ENCODE assay signal across 15 mouse cellular contexts in genomic region chr1:149388706-149389105, GRCm38 (mm10).
DNase-seq lines count a peak whose midpoint lies in the region; ATAC-seq lines count a peak whose summit lies in the region.
"Had no signal": no experiment of that assay in that cellular context is flagged by ENCODE, and none has a peak within 500 bp of the region (broad histone marks: within the 10 kb centered on the region; RNA-seq: fewer than 3 reads in every experiment).

No protein-coding gene starts in this region.

- intact Hi-C loops in left cerebral cortex, postnatal 36 days (cut with DNase I): no loop called here

- H3K4me1 ChIP-seq in intestine, embryonic 16.5 days (ENCODE audit: control insufficient read depth, insufficient read depth, low read length): no peaks in the 10 kb centered on the region
- H3K4me1 ChIP-seq: embryonic facial prominence, embryonic 10.5 days; limb, embryonic 12.5 days; neural tube, embryonic 13.5 days had no signal

- H3K27me3 ChIP-seq in intestine, embryonic 16.5 days (replicated peaks; ENCODE audit: control insufficient read depth, insufficient read depth, low read length): no peaks in the 10 kb centered on the region
- H3K27me3 ChIP-seq: limb, embryonic 12.5 days; neural tube, embryonic 13.5 days had no signal

- no peak for ATAC-seq in intestine, embryonic 16.5 days

- DNase-seq in heart, adult 18-20 months: peak; percentile 47 to 78
- no peak for DNase-seq in heart, postnatal 4 days
- DNase-seq in retina, postnatal 1 day: peak; percentile 27
- DNase-seq in retina, embryonic 14.5 days (ENCODE audit: low spot score): no peak
- peak; percentile 21 for DNase-seq in gastrocnemius, postnatal 10 days
- no peak for DNase-seq in left cerebral cortex, postnatal 36 days (ENCODE audit: low spot score in 2 of 2)
- no peak for DNase-seq in MN1 (ENCODE audit: low spot score)
- DNase-seq: adrenal gland, postnatal 10 days; B cell, adult 2 months; kidney, adult 11 months; kidney, postnatal 36 days had no signal

- H3K4me3 ChIP-seq in intestine, embryonic 16.5 days (ENCODE audit: low read length): no peak overlapping the region
- H3K4me3 ChIP-seq: embryonic facial prominence, embryonic 10.5 days; limb, embryonic 12.5 days; neural tube, embryonic 13.5 days had no signal

- WGBS in intestine, embryonic 16.5 days: 74% methylated on average over 3 of the region's 3 CpGs

- H3K9me3 ChIP-seq in intestine, embryonic 16.5 days (ENCODE audit: control insufficient read depth, low read length): no peaks in the 10 kb centered on the region
- H3K9me3 ChIP-seq: embryonic facial prominence, embryonic 10.5 days; limb, embryonic 12.5 days; neural tube, embryonic 13.5 days had no signal

- no peak overlapping the region for H3K9ac ChIP-seq in intestine, embryonic 16.5 days (ENCODE audit: low read depth, low read length)
- H3K9ac ChIP-seq: limb, embryonic 12.5 days; neural tube, embryonic 13.5 days had no signal

- H3K27ac ChIP-seq in intestine, embryonic 16.5 days (ENCODE audit: low read length): no peak overlapping the region
- H3K27ac ChIP-seq: embryonic facial prominence, embryonic 10.5 days; limb, embryonic 12.5 days; neural tube, embryonic 13.5 days had no signal

- no peaks in the 10 kb centered on the region for H3K36me3 ChIP-seq in intestine, embryonic 16.5 days (ENCODE audit: control insufficient read depth, insufficient read depth, low read length)
- H3K36me3 ChIP-seq: embryonic facial prominence, embryonic 10.5 days; limb, embryonic 12.5 days; neural tube, embryonic 13.5 days had no signal

- H3K4me2 ChIP-seq in intestine, embryonic 16.5 days (ENCODE audit: low read depth, low read length): no peak overlapping the region
- H3K4me2 ChIP-seq: limb, embryonic 12.5 days; neural tube, embryonic 13.5 days had no signal

Comparison
In these comparisons a context has a peak if more than half of its experiments do, and no peak if none do; other contexts are left out.
1. DNase-seq: peak in heart, adult 18-20 months (2 of 2), retina, postnatal 1 day (single experiment) and gastrocnemius, postnatal 10 days (single experiment); none in heart, postnatal 4 days (single experiment), retina, embryonic 14.5 days (single experiment), left cerebral cortex, postnatal 36 days (0 of 2) and MN1 (single experiment).